Mouse (Mus musculus) testis, adult 2 months (tissue): ENCODE measurements around the gene Ppard.

Source experiments
- CTCF ChIP-seq: fragments of 200-500 bp; IDR thresholded peaks from 2 replicates; pipeline ENCODE4 v1.5.1; 2012; ENCODE audit warnings: low read depth, mild to moderate bottlenecking, inconsistent platforms, low read length, moderate library complexity; ENCODE audit not compliant: control insufficient read depth, insufficient read depth, insufficient replicate concordance
- POLR2A ChIP-seq: fragments of 200-500 bp; IDR thresholded peaks from 2 replicates; pipeline ENCODE4 v1.6.1; 2012; ENCODE audit warnings: low read depth, mild to moderate bottlenecking, inconsistent platforms, low read length, moderate library complexity; ENCODE audit not compliant: control insufficient read depth

- no peak for TF ChIP-seq POLR2A
- TF ChIP-seq CTCF, result no peak
These were observed 11.7 kb downstream of the Ppard start for GRCm38 (mm10) chr17:28244214-28244613.
